ENCODE assay signal across 8 mouse cellular contexts in the genomic region with DNA sequence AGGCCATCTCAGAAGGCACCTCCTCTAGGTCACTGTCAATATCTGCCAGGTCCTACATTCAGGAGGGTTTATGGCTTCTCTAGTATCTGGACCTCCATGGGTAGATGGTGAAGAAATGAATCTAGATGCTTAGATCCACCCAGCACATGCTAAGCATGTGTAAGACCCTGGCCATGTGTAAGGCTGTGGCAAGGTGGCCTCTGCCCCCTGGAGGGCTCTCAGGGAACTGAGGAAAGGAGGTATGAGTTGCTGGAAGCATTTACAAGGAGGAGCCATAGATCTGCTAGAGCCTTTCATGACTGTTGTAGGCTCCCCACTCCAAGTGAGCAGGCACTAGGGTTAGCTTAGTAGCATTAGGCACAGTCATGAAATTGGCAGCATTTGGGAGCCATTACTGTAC.
A peak's percentile ranks its signal among the peaks of the same experiment; 100 is the strongest.
DNase-seq lines count a peak whose midpoint lies in the region; ATAC-seq and TF ChIP-seq lines count a peak whose summit lies in the region.

No protein-coding gene starts in this region.

- H3K4me3 ChIP-seq in hindbrain, embryonic 11.5 days (ENCODE audit: low read depth, low read length), result no peak overlapping the region
- no peak overlapping the region for H3K4me3 ChIP-seq in hindbrain, embryonic 14.5 days (replicated peaks; ENCODE audit: low read length)
- H3K4me3 ChIP-seq in CH12.LX (replicated peaks in 1 of 3; ENCODE audit: low read depth in 2 of 3, low read length in 2 of 3, poor library complexity in 1 of 3), result no peak overlapping the region

- ATAC-seq in hindbrain, embryonic 11.5 days (ENCODE audit: low FRiP score), result 0 out of 2 replicates have a peak, but pooled peaks have one; percentile 6
- ATAC-seq in hindbrain, embryonic 14.5 days (ENCODE audit: low FRiP score), result no peak
- ATAC-seq in erythroid progenitor cell, adult 5-6 weeks (replicated peaks; ENCODE audit: low FRiP score, poor library complexity, severe bottlenecking), result no peak

- dilution Hi-C loops in CH12.LX (cut with MboI; ENCODE audit: extremely low pct_ligation_motif_present, extremely low pct_unique_long_range_greater_than_20kb, low sequenced_read_pairs), result no loop called here

- H3K9ac ChIP-seq in hindbrain, embryonic 11.5 days (ENCODE audit: low read depth, low read length), result no peak overlapping the region
- H3K9ac ChIP-seq in hindbrain, embryonic 14.5 days, result no peak overlapping the region
- H3K9ac ChIP-seq in CH12.LX (ENCODE audit: insufficient read depth, low read depth), result no peak overlapping the region

- peak; percentile 45 for DNase-seq in hindbrain, embryonic 11.5 days (ENCODE audit: low spot score)
- no peak for DNase-seq in hindbrain, embryonic 14.5 days (ENCODE audit: low spot score)
- DNase-seq in CH12.LX (ENCODE audit: extremely low read depth), result peak; percentile 22
- peak; percentile 1 for DNase-seq in c-Kit-positive CD71-positive TER-119-positive erythroid progenitor cells, embryonic 14.5 days (ENCODE audit: low spot score)
- peak; percentile 58 for DNase-seq in lung, postnatal 10 days
- DNase-seq in spleen, postnatal 4 days (ENCODE audit: low spot score in 2 of 2), result no peak
- no peak for DNase-seq in left cerebral cortex, adult 9 months (ENCODE audit: low spot score in 2 of 2)

- H3K4me2 ChIP-seq in hindbrain, embryonic 11.5 days (replicated peaks; ENCODE audit: low read depth, low read length), result no peak overlapping the region
- H3K4me2 ChIP-seq in hindbrain, embryonic 14.5 days (replicated peaks), result no peak overlapping the region
- no peak overlapping the region for H3K4me2 ChIP-seq in CH12.LX (ENCODE audit: insufficient read depth, low read depth, poor library complexity, severe bottlenecking)

- no peak overlapping the region for H3K27ac ChIP-seq in hindbrain, embryonic 11.5 days (ENCODE audit: low read depth, low read length)
- H3K27ac ChIP-seq in hindbrain, embryonic 14.5 days, result no peak overlapping the region
- no peak overlapping the region for H3K27ac ChIP-seq in CH12.LX (ENCODE audit: insufficient read depth, low read depth)

- H3K27me3 ChIP-seq in hindbrain, embryonic 11.5 days (ENCODE audit: control insufficient read depth, insufficient read depth, low read length), result no peaks in the 10 kb centered on the region
- no peaks in the 10 kb centered on the region for H3K27me3 ChIP-seq in hindbrain, embryonic 14.5 days (ENCODE audit: control insufficient read depth, insufficient read depth, low read length)
- H3K27me3 ChIP-seq in CH12.LX (replicated peaks), result peaks cover 87% of the 10 kb centered on the region

- no peaks in the 10 kb centered on the region for H3K79me2 ChIP-seq in CH12.LX (replicated peaks; ENCODE audit: control insufficient read depth, extremely low read depth, insufficient read depth, poor library complexity, severe bottlenecking)

- TF ChIP-seq RAD21 in CH12.LX (IDR thresholded peaks at IDR 0.05; ENCODE audit: low read depth, low read length), result peak; percentile 42

- in situ Hi-C loops in CH12.LX (cut with MboI; ENCODE audit: low pct_ligation_motif_present, low pct_unique_long_range_greater_than_20kb, low sequenced_read_pairs), result no loop called here

- no peak for TF ChIP-seq POLR2A in CH12.LX (IDR thresholded peaks at IDR 0.05; ENCODE audit: low read depth, low read length)

- TF ChIP-seq CTCF in CH12.LX (conservative IDR thresholded peaks at IDR 0.05 in 1 of 2, IDR thresholded peaks at IDR 0.05 in 1 of 2; ENCODE audit: low read depth in 2 of 2, low read length in 2 of 2), result peak in 1 of 2 experiments; percentile 52; a peak in 3 of 4 replicates

- no peak for TF ChIP-seq EP300 in CH12.LX (IDR thresholded peaks at IDR 0.05; ENCODE audit: low read length)

- no peaks in the 10 kb centered on the region for H3K36me3 ChIP-seq in hindbrain, embryonic 11.5 days (ENCODE audit: control insufficient read depth, insufficient read depth, low read length)
- no peaks in the 10 kb centered on the region for H3K36me3 ChIP-seq in hindbrain, embryonic 14.5 days (replicated peaks; ENCODE audit: control insufficient read depth, insufficient read depth)
- no peaks in the 10 kb centered on the region for H3K36me3 ChIP-seq in CH12.LX (replicated peaks in 1 of 2; ENCODE audit: control insufficient read depth in 1 of 2, insufficient read depth in 1 of 2, low read length in 1 of 2)

- no peaks in the 10 kb centered on the region for H3K4me1 ChIP-seq in hindbrain, embryonic 11.5 days (replicated peaks; ENCODE audit: control insufficient read depth, insufficient read depth, low read length)
- 0 out of 2 replicates have a peak, but pooled peaks cover 6% of the 10 kb centered on the region for H3K4me1 ChIP-seq in hindbrain, embryonic 14.5 days (replicated peaks; ENCODE audit: control insufficient read depth, insufficient read depth, low read length)
- H3K4me1 ChIP-seq in CH12.LX (ENCODE audit: control insufficient read depth in 1 of 2, insufficient read depth in 2 of 2), result no peaks in the 10 kb centered on the region

- no peaks in the 10 kb centered on the region for H3K9me3 ChIP-seq in hindbrain, embryonic 11.5 days (ENCODE audit: control insufficient read depth, low read length)
- H3K9me3 ChIP-seq in hindbrain, embryonic 14.5 days (ENCODE audit: control insufficient read depth, low read length), result no peaks in the 10 kb centered on the region
- H3K9me3 ChIP-seq in CH12.LX (replicated peaks; ENCODE audit: low read length), result no peaks in the 10 kb centered on the region

TF ChIP-seq in CH12.LX, 34 proteins besides CTCF, POLR2A, EP300 and RAD21:
- no peak for TF ChIP-seq IRF4 (IDR thresholded peaks at IDR 0.05; ENCODE audit: low read depth, low read length)
- peak; percentile 32; the same call in 1 of the 2 replicates for TF ChIP-seq SMC3 (IDR thresholded peaks at IDR 0.05; ENCODE audit: low read depth, low read length)
TF ChIP-seq in CH12.LX: peak in this region for 1.

Comparison
In these comparisons a context has a peak if more than half of its experiments do, and no peak if none do; other contexts are left out.
1. DNase-seq: peak in hindbrain, embryonic 11.5 days (single experiment), CH12.LX (single experiment), c-Kit-positive CD71-positive TER-119-positive erythroid progenitor cells, embryonic 14.5 days (single experiment) and lung, postnatal 10 days (single experiment); none in hindbrain, embryonic 14.5 days (single experiment), spleen, postnatal 4 days (0 of 2) and left cerebral cortex, adult 9 months (0 of 2).